Mouse (Mus musculus): ENCODE measurements at regions not wholly inside any gene's neighbourhood (a gene's known extent, or its start where the extent isn't known, plus 50 kb on each side); places are given as distances from the start of the nearest gene placed in this dataset.
A peak's percentile ranks its signal among the peaks of the same experiment; 100 is the strongest.
"Not testable (repeated sequence)": the region's sequence is repeated elsewhere in the genome, so short reads cannot be mapped to it uniquely, and the experiment has no call there.

DNA sequence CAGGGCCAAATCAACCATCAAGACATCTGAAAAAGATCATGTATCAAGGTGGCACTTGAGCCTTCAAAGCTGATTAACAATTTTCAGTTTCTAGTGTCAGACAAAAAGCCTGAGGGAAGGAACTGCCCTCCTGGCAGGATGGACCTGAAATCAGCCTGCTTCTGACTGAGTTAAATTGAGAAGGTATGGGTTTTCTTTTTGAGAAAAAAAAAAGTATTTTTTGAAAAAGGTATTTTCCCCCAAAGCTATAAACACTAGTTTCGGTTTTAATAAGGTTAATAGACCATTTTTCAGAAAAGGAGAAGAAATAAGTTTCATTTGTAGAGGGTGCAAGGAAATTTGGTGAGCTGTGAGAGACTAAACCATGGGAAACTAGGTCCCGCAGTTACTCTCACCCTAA is 124.6 kb upstream of the Mrpl21 start:
- DNase-seq; intact Hi-C loops (cut with DNase I): not testable (repeated sequence)

DNA sequence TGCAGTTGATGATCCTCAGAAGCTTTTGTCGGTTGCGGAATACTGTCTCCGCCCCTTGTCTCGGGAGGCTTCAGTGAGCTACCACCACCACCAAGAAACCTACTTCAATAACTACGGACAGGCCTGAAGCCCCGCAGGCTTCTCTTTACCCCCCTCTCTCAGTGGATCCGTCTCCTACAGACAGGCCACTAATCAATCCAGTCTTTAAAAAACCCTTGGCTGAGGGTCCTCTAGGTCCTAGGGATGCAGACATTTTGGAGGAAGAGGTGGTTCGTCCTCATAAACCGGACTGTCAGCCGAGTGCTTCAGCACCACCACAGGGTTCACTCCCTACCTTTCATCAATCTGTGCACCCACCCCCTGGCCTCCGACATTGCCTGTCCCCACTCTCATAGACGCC is 123.4 kb upstream of the Mrpl21 start:
- intact Hi-C loops (cut with DNase I): no loop called here
- DNase-seq: no peak

DNA sequence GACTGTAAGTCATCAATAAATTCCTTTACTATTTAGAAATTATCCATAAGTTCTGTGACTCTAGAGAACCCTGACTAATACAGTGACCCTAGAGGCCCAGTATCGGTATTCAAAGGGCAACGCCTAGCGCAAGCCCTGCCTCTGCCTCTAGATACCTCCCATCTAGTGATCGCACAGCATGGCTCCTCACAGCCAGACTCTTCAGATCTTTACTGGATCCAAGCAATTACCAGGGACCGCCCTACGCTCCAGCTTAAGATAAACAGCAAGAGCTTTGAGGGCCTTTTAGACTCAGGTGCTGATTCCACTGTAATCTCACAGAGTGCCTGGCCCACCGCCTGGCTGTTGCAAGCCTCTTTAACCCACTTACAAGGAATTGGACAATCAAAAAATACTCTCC is 115.0 kb upstream of the Mrpl21 start:
- intact Hi-C loops (cut with DNase I): no loop called here
- no peak for DNase-seq

DNA sequence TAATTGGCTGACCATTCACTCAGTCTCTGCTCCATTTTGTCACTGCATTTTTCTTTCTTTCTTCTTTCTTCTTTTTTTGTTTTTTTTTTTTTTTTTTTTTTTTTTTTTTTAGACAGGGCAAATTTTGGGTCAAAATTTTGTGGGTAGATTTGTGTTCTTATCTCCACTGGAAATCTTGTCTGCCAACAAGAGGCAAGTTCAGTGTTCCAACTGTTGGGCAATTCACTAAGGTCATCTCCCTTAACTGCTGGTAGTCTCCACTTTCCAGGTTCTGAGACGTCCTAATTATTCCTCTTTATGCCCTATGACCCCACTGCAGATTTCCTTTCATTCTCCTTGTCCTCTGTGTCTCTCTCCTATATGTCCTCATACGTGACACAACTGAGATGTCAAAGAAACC is 100.1 kb upstream of the Mrpl21 start:
- intact Hi-C loops (cut with DNase I): no loop called here
- no peak for DNase-seq

DNA sequence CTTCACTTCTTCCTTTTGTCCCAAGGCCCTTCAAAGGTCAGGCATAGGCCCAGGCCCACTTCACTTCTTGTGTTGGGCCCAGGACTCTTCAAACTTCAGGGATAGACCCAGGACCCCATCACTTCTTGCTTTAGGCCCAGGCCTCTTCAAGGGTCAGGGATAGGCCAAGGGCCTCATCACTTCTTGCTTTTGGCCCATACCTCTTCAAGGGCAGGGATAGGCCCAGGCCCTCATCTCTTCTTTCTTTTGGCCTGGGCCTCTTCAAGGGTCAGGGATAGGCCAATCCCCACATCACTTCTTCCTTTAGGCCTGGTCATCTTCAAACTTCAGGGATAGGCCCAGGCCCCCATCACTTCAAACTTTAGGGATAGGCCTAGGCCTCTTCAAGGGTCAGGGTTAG is 90.1 kb upstream of the Mrpl21 start:
- intact Hi-C loops (cut with DNase I): no loop called here
- no peak for DNase-seq

DNA sequence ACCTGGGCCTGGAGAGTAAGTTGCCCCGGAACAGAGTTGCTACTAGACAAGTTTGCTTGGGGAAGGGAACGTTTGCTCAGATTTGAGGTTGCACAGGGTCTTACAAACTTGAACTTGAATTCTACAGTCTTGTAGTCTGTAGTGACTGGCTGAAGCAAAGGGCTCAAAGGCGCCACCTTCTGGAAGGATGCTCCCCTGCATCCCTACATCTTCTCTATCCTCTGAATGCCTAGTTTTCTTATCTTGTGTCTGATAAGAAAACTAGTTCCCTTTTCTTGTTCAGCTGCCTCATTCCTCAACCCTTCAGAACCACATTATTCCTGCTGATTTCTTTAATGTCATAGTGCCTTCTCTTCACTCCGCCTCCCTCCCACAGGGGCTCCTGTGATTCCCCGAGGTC is 78.2 kb upstream of the Mrpl21 start:
- DNase-seq: peak in 1 of 2 experiments; percentile 24
- intact Hi-C loops (cut with DNase I): not testable (repeated sequence)

DNA sequence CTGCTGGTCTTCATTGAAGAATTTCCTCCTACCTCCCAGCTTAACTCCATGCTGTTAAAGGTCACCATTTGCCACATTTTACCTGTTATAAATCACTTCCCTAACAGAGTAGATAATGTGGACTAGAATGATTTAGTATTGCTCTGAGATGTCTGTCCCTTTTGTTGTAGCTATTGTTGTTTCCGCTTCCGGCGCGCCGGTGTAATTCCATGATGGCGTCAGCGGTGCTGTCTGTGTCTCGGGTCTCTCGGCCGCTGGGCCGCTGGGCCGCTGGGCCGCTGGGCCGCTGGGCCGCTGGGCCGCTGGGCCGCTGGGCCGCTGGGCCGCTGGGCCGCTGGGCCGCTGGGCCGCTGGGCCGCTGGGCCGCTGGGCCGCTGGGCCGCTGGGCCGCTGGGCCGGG is 77.3 kb upstream of the Mrpl21 start:
- DNase-seq; intact Hi-C loops (cut with DNase I): not testable (repeated sequence)

DNA sequence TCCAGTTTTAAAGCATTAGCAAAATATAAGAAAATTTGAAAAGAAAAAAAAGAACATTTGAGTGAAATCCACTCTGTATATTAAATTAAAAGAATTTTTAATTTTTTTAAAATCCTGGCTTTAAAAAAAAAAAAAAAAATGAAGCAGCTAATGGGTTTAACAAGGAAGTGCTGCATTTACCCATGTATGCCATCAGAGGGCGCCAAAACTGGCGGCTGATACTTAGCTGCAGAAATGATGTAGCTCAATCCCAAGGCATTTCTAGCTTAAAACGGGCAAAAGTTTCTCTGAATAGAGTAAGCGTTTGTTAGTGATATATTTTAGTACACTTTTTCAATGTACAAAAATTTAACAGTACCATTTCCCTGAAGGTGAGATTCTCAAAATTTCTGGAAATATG is 74.4 kb upstream of the Mrpl21 start:
- intact Hi-C loops (cut with DNase I): no loop called here
- peak; percentile 16 to 33 for DNase-seq

Measured in heart, postnatal 36 days (tissue).